ENCODE assay signal across 17 mouse cellular contexts in the genomic region with DNA sequence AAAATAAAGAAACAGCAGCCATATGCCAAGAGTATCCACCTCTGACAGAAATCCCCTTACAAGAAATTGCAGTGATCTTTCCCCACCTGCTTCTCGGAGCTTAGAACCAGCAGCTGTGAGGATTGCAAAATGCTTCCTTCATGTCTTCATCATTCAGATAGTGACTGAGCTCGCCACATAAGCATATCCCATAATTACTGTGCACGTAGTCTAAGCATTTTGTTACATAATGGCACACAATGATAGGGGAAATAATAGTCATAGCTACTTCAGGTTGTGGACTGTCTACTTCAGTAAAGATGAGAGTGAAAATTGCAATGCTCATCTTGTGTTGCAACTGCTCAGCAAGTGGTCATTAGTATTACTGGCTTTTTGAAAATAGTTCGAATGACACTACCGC. TPM values are rescaled to one million over a fixed set of nuclear protein-coding genes. Genes with fewer than 3 reads are reported as not detected.
DNase-seq lines count a peak whose midpoint lies in the region; ATAC-seq and TF ChIP-seq lines count a peak whose summit lies in the region.
"Had no signal": no experiment of that assay in that cellular context is flagged by ENCODE, and none has a peak within 500 bp of the region (broad histone marks: within the 10 kb centered on the region; RNA-seq: fewer than 3 reads in every experiment).

No protein-coding gene starts in this region.

- H3K27me3 ChIP-seq in forebrain, embryonic 10.5 days (ENCODE audit: poor library complexity, severe bottlenecking), result no peaks in the 10 kb centered on the region
- no peaks in the 10 kb centered on the region for H3K27me3 ChIP-seq in forebrain, embryonic 16.5 days (replicated peaks; ENCODE audit: control insufficient read depth, insufficient read depth, low read length)
- H3K27me3 ChIP-seq: heart, embryonic 12.5 days; hindbrain, embryonic 15.5 days had no signal

- H3K27ac ChIP-seq in forebrain, embryonic 10.5 days, result peak overlapping the region; percentile 84
- H3K27ac ChIP-seq in forebrain, embryonic 16.5 days (ENCODE audit: low read length), result no peak overlapping the region
- peak overlapping the region; percentile 85 for H3K27ac ChIP-seq in layer of hippocampus, adult 2 months
- H3K27ac ChIP-seq in cortical plate, adult 2 months (ENCODE audit: insufficient read depth, low read length), result peak overlapping the region; percentile 84
- H3K27ac ChIP-seq: embryonic facial prominence, embryonic 10.5 days; hindbrain, embryonic 15.5 days had no signal

- no peak for ATAC-seq in forebrain, embryonic 16.5 days
- ATAC-seq in megakaryocyte, adult 5-6 weeks (ENCODE audit: poor library complexity, severe bottlenecking), result peak; percentile 70
- ATAC-seq: intestine, embryonic 16.5 days had no signal

- H3K9me3 ChIP-seq in forebrain, embryonic 10.5 days, result peaks cover 4% of the 10 kb centered on the region; the same call in 1 of the 2 replicates
- H3K9me3 ChIP-seq in forebrain, embryonic 16.5 days (ENCODE audit: control insufficient read depth, low read length), result no peaks in the 10 kb centered on the region
- H3K9me3 ChIP-seq: embryonic facial prominence, embryonic 10.5 days; heart, embryonic 12.5 days; hindbrain, embryonic 15.5 days had no signal

- no peak overlapping the region for H3K9ac ChIP-seq in forebrain, embryonic 16.5 days (replicated peaks; ENCODE audit: low read depth, low read length)
- H3K9ac ChIP-seq: heart, embryonic 12.5 days; hindbrain, embryonic 15.5 days had no signal

- H3K4me2 ChIP-seq in forebrain, embryonic 16.5 days (ENCODE audit: low read length), result no peak overlapping the region
- H3K4me2 ChIP-seq: heart, embryonic 12.5 days; hindbrain, embryonic 15.5 days had no signal

- no peak overlapping the region for H3K4me3 ChIP-seq in forebrain, embryonic 10.5 days
- H3K4me3 ChIP-seq in forebrain, embryonic 16.5 days (replicated peaks; ENCODE audit: low read length), result no peak overlapping the region
- H3K4me3 ChIP-seq in layer of hippocampus, adult 2 months, result no peak overlapping the region
- H3K4me3 ChIP-seq in cortical plate, adult 2 months (ENCODE audit: insufficient read depth, low read length), result no peak overlapping the region
- H3K4me3 ChIP-seq: embryonic facial prominence, embryonic 10.5 days; erythroblast, embryonic 14.5 days; heart, embryonic 12.5 days; hindbrain, embryonic 15.5 days had no signal

- DNase-seq in forebrain, embryonic 10.5 days (ENCODE audit: extremely low spot score, low spot score), result no peak
- no peak for DNase-seq in layer of hippocampus, adult 2 months (ENCODE audit: low spot score in 2 of 2)
- no peak for DNase-seq in layer of hippocampus, adult 18-20 months (ENCODE audit: low spot score in 2 of 2)
- DNase-seq in kidney, postnatal 36 days, result no peak
- DNase-seq in gastrocnemius, postnatal 10 days, result no peak
- DNase-seq: adrenal gland, postnatal 10 days; cerebellum, adult 11-12 months; cerebellum, adult 9-10 months; heart, postnatal 36 days had no signal

- peaks cover 28% of the 10 kb centered on the region for H3K4me1 ChIP-seq in forebrain, embryonic 10.5 days
- peaks cover 6% of the 10 kb centered on the region for H3K4me1 ChIP-seq in forebrain, embryonic 16.5 days (replicated peaks; ENCODE audit: control insufficient read depth, insufficient read depth, low read length)
- peaks cover 3% of the 10 kb centered on the region; the same call in 1 of the 2 replicates for H3K4me1 ChIP-seq in cortical plate, adult 2 months (ENCODE audit: control insufficient read depth, insufficient read depth, low read length)
- H3K4me1 ChIP-seq: heart, embryonic 12.5 days; hindbrain, embryonic 15.5 days had no signal

- TF ChIP-seq CTCF in layer of hippocampus, adult 2 months (conservative IDR thresholded peaks at IDR 0.05), result no peak
- TF ChIP-seq CTCF in cortical plate, adult 2 months (IDR thresholded peaks at IDR 0.05; ENCODE audit: extremely low read depth, insufficient read depth, low read length), result no peak

- no peaks in the 10 kb centered on the region for H3K36me3 ChIP-seq in forebrain, embryonic 10.5 days (replicated peaks)
- no peaks in the 10 kb centered on the region for H3K36me3 ChIP-seq in forebrain, embryonic 16.5 days (ENCODE audit: control insufficient read depth, insufficient read depth)
- H3K36me3 ChIP-seq: embryonic facial prominence, embryonic 10.5 days; heart, embryonic 12.5 days; hindbrain, embryonic 15.5 days had no signal

- no peak for TF ChIP-seq POLR2A in cortical plate, adult 2 months (IDR thresholded peaks at IDR 0.05; ENCODE audit: extremely low read depth, insufficient read depth, low read length)

- WGBS in forebrain, embryonic 10.5 days, result 83% methylated on average over 5 of the region's 5 CpGs
- 66% methylated on average over 5 of the region's 5 CpGs for WGBS in forebrain, embryonic 16.5 days

RNA-seq across cellular contexts. Expression of gene Dph5, which starts 41.5 kb away (rescaled TPM):
- 35.1 and 36.4 TPM in 2 replicates for polyA plus RNA-seq in forebrain, embryonic 10.5 days (2016; fragmentation: Nextera tagmentation; extraction: Ambion mirVana)
- 30.2 and 32.6 TPM in 2 replicates for polyA plus RNA-seq in forebrain, embryonic 16.5 days (2015; fragmentation: Nextera tagmentation; extraction: Ambion mirVana)
- 10 to 100 TPM; 13.1 to 16.2 TPM for total RNA-seq in layer of hippocampus, adult 2 months (2021)
- 10 to 100 TPM; 11.1 to 13.4 TPM for total RNA-seq in layer of hippocampus, adult 18-20 months (2021)
- polyA plus RNA-seq in cortical plate, adult 2 months (2012; rRNA removed), result 14.2 and 15.0 TPM in 2 replicates
- 10.2 and 15.6 TPM in 2 replicates for total RNA-seq in megakaryocyte, adult 5-6 weeks (2015)
- total RNA-seq in megakaryocyte, adult 5-6 weeks (2017), result 26.8 and 27.3 TPM in 2 replicates
- total RNA-seq in gastrocnemius, postnatal 10 days (2021), result 10 to 100 TPM in 1 of 2 experiments, 1 to 10 TPM in 1; 9.9 to 10.4 TPM
